Mouse (Mus musculus) right cerebral cortex, adult 18-20 months (tissue): Measurements from ENCODE around the gene Bckdhb.
"Not testable (repeated sequence)": the region's sequence is repeated elsewhere in the genome, so short reads cannot be mapped to it uniquely, and the experiment has no call there.

Source experiments
- DNase-seq: peaks from one replicate; pipeline ENCODE4 v3.0.0; 2022; ENCODE audit warnings: mixed read lengths

Gene Bckdhb

GRCm38 (mm10) chr9:83924878-83925687 is at the start of gene Bckdhb:
Gene Bckdhb, plus strand, starts transcription at chr9:83925145.
- DNase-seq, result peak; percentile 99

- no peak for DNase-seq
Observed at GRCm38 (mm10) chr9:83882191-83882590, 42.8 kb upstream of the Bckdhb start.

DNA sequence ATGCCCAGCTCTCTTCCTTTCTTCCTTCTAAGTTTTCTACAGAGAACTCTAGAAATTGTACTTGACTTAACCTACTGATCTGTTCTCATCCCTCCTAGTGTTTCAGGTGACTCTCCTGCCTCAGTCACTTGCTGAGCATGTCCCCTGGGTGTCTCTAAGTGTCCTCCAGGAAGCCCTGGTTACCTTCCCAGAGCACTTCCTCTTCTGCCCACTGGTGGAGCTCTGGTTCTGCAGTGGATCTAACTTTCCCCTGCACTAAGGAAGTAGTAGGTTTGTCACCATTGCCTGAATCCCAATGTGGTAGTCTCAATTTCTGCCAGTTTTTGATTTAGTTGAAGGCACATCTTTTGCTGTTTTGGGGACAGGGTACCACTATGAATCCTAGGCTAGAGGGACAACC is 38.8 kb upstream of the Bckdhb start:
- no peak for DNase-seq

DNA sequence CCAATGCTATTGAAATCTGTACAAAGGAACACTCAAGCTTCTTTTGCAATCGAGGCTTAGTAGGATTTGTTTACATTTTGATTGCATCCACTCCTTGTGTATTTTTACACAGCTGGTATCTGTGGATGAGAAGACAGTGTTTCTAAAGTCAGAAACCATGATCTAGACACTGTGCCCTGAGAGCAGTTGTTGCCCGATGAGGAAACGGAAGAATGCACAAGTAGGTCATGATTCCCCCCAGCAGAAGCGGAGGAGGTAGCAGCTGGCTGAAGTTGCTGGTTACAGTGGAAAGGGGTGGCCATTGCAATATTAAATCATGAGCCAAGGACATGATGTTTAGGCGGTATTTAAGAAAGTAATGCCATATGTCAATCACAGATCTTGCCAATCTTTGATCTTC is 36.7 kb upstream of the Bckdhb start:
- no peak for DNase-seq

DNA sequence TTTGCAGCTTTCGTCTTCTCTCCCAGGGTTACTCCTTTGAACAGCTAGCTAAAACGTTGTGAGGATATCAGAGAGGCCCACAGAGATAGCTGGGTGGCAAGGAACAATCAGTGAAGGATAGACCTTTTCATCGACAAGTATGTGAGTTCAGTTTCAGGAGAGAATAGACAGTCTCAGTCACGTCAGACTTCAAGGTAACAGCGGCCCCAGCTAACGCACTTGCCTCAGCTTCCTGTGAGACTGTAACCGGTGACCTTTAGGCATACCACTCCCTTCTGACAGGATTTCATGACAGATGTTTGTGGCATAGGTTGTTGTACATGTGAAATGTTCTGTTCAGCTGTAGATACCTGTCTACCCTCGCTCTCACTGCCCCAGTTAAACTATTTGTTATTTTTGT is 31.9 kb upstream of the Bckdhb start:
- no peak for DNase-seq

- no peak for DNase-seq
Observed at GRCm38 (mm10) chr9:83893767-83894330, 31.1 kb upstream of the Bckdhb start.

- DNase-seq, result no peak
Observed at GRCm38 (mm10) chr9:83902086-83902485, 22.9 kb upstream of the Bckdhb start.

- DNase-seq, result no peak
Observed at GRCm38 (mm10) chr9:83905820-83906219, 19.1 kb upstream of the Bckdhb start.

GRCm38 (mm10) chr9:83907017-83907416 is 17.9 kb upstream of the Bckdhb start:
- no peak for DNase-seq

DNA sequence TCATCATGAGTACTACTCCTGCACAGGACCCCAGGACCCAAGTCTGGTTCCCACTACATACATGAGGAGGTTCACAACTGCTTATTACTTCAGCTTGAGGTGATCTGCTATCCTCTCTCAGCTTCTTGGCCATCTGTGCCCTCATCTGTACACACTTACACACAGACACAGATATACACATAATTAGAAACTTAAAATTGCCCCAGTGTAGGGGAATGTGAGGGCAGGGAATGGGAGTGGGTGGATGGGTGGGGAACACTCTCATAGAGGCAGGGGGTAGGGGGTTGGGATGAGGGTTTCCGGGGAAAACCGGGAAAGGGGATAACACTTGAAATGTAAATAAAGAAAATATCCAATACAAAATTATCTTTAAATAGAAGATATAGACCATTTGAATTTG is 15.1 kb upstream of the Bckdhb start:
- DNase-seq, result no peak

DNA sequence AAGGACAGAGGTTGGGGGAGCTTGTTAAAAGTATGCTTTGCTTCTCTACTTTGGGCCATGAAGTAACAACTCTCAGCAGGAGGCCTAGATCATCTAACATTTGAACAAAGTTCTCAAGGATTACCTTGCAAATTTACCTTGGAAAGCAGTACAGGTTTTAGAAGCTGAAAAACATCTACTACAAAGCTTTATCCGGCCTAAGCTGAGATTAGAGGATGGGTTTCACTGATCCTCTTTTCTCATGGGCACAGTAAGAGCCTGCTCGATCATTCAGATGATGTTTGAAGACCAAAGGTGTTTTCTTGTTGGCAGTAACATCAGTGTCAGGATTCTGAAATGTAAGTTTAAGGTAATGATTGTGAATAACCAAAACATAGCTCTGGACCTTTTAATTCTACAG is 14.0 kb upstream of the Bckdhb start:
- DNase-seq, result no peak

DNA sequence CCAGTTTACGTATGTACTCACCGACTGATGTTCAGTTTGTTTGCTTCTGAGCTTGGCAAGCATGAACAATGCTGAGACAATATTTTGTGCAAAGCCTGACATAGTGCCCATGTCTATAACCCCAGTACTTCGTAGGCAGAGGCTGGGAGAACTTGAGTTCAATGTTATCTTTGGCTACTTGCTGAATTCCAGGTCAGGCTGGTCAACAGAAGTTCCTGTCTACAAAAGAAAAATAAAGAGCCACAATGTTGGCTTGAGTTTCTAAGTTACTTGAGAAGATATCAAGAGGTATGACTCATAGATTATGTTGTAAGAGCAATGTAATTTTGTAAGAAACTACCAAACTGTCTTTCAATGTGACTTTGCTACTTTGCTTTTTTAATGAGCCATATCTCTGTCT is 2.9 kb upstream of the Bckdhb start:
- DNase-seq, result no peak

- DNase-seq, result no peak
Observed at GRCm38 (mm10) chr9:83924356-83924755, 589 bp upstream of the Bckdhb start.

DNA sequence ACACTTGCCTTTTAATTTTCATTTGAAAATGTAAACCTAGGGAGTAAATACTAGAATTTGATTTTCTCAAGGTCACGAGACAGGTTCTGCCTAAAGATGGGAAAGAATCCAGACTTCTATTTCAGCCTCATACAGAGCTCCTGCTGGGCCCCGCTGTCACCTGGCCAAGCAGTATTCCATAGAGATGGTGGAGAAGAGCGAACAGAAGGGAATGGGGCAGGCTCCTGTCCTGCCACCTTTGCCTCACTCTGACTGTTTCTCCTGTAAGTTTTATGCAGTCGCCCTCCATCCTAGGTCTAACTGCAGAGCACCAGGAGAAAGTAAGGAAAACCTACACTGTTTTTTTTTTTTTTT is 720 bp downstream of the Bckdhb start:
- no peak for DNase-seq

DNA sequence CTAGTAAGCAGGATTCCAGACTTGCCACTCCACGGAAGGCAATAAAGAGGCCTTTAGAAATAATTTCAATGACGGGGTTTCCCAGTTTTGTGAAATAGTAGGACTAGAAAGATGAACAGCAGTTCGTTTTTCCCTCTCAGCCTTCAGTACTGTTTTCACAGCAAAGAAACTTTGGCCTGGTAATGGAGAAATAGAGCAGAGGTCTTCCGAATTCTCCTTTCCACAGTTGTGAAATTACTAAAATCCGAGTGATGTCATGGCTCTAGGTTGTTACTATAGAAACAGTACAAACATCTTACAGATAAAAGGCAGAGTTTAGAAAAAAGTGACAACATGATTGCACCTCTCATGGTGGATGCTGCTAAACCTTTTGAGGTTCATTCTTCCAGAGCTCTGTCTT is 1.4 kb downstream of the Bckdhb start:
- DNase-seq, result no peak

- not testable (repeated sequence) for DNase-seq
Observed at GRCm38 (mm10) chr9:83939501-83939900, 14.6 kb downstream of the Bckdhb start.

- DNase-seq, result no peak
Observed at GRCm38 (mm10) chr9:83940016-83940415, 15.1 kb downstream of the Bckdhb start.

GRCm38 (mm10) chr9:83940537-83941363 is 15.8 kb downstream of the Bckdhb start:
- no peak for DNase-seq

- no peak for DNase-seq
Observed at GRCm38 (mm10) chr9:83951336-83951735, 26.4 kb downstream of the Bckdhb start.

DNA sequence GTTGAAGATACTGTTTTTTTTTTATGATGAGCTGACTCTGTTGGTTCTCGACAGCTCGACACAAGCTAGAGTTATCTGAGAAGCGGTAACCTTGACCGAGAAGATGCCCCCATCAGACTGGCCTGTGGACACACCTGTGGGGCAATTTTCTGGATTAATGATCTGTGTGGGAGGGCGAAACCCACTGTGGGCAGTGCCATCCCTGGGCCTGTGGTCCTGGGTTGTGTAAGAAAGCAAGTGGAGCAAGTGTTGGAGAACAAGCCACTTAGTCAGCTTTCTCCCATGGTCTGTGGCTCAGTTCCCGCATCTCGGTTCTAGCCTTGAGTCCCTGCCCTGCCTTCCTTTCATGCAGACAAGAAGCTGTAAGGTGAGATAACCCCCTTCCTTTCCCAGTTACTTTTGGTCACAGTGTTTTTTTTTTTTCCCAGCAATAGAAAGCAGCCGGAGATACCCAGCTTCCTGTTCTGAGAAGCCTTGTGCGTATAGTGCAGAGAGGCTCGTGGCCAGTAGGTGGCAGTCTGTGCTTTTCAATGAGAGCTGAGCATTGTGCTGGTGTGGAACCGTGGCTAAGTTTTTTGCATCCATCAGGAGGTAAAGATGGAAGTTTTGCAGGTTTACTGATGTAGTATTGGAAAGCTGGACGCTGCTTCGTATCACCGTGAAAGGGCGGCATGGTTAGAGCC is 31.8 kb downstream of the Bckdhb start:
- peak; percentile 88 for DNase-seq

DNA sequence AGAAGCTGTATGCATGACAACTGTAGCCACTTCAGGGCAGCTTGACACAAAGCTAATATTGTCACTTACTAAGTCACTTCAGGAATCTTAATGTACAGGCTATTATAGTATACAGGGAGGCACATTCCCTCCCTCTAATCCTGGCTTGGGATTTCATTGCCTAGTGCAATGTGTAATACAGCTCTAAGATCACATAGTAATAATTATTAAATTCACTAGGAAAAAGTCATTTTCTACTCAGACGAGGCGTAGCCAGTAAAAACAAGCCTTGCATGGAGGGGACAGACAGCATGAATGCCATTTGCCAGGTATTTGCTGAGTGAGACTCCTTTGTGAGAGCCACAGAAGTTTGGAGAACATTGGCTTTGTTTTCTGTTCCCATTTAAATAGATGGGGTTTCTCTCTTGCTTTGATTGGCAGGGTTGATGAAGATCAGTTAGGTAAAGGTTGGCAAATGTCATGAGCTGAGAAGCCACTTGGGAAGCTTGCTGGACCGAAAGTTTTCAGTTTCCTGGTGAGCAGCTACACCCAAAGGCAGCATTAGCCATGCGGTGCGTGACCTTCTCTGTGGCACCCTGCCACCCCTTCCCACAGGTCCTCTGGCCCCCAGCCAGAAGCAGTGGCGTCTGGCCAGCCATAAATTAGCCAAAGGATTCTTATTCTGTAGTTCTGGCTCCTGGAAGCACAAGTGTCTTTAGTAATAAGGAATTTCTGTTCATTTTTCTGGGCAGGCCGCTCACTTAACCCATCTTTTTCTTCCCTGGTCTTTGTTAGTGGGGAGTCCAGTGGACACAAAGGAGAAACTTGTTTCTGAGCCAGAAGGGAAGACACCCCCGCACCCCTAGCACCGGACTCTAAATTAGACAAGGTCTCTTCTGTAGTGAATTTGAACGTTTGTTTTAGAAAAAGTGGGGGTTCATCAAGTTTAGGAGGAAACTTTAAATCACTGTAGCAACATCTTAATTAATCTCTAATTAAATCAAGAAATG is 37.4 kb downstream of the Bckdhb start:
- peak; percentile 55 for DNase-seq

DNA sequence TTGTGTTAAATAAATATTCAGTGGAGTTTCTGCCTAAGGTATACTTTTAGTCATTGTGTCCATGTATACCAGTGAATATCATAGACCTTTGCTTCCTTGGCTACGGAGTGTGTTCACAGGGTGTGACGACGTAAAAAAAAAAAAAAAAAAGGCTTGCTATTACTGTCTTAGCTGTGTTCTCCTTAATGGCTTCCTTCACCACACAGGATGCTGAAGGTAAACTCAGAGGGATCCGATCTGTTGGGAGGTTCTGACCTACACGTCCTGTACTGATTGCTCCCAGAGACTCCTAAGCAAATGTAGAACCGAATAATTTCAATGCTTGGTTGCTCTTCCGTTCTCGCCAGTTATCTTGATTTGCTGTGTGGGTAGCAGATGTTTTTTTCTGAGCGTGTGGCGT is 38.4 kb downstream of the Bckdhb start:
- no peak for DNase-seq
